Mouse (Mus musculus): ENCODE measurements around the gene Gm42674.

GRCm38 (mm10) chr3:90638511-90639275 lies 37.0 kb downstream of the Gm42674 start:
- TF ChIP-seq POLR2A (IDR thresholded peaks at IDR 0.05; ENCODE audit: extremely low read depth, insufficient read depth, low read length) (no peak), CTCF (IDR thresholded peaks at IDR 0.05; ENCODE audit: extremely low read depth, insufficient read depth, low read length) (no peak)

Data from cortical plate, adult 2 months (tissue).